Mouse (Mus musculus): ENCODE results near the gene Msmp. TPM values are rescaled to one million over a fixed set of nuclear protein-coding genes. Genes with fewer than 3 reads are reported as not detected.

Msmp gene
- polyA plus RNA-seq, 1 experiment from 2014 or later = not detected

Small RNAs within 50 kb of the gene (microRNA-seq; reads per million reads assigned to microRNA genes)
- not detected for gene Gm25262

Other genes starting within 250 kb of the Msmp start
- 6.4 and 10.9 TPM in 2 replicates for gene Rusc2, start 202.5 kb downstream of the Msmp start, polyA plus RNA-seq (2014; fragmentation: Nextera tagmentation; extraction: Ambion mirVana)
- gene Fam166b, start 155.4 kb downstream of the Msmp start, polyA plus RNA-seq (2014; fragmentation: Nextera tagmentation; extraction: Ambion mirVana) = 0.16 TPM in 1 of 2 replicates, not detected in the other
- 8.9 and 9.4 TPM in 2 replicates for gene Tesk1, start 142.6 kb downstream of the Msmp start, polyA plus RNA-seq (2014; fragmentation: Nextera tagmentation; extraction: Ambion mirVana)
- gene Cd72, start 129.9 kb downstream of the Msmp start, polyA plus RNA-seq (2014; fragmentation: Nextera tagmentation; extraction: Ambion mirVana) = 3.1 and 3.9 TPM in 2 replicates
- gene Sit1, start 100.8 kb downstream of the Msmp start, polyA plus RNA-seq (2014; fragmentation: Nextera tagmentation; extraction: Ambion mirVana) = not detected in 2 replicates
- gene Ccdc107, start 91.6 kb downstream of the Msmp start, polyA plus RNA-seq (2014; fragmentation: Nextera tagmentation; extraction: Ambion mirVana) = 76.5 and 85.8 TPM in 2 replicates
- gene Arhgef39, start 84.8 kb downstream of the Msmp start, polyA plus RNA-seq (2014; fragmentation: Nextera tagmentation; extraction: Ambion mirVana) = 28.7 and 31.0 TPM in 2 replicates
- 2.1 and 2.4 TPM in 2 replicates for gene Car9, start 77.5 kb downstream of the Msmp start, polyA plus RNA-seq (2014; fragmentation: Nextera tagmentation; extraction: Ambion mirVana)
- gene Tpm2, start 60.7 kb downstream of the Msmp start, polyA plus RNA-seq (2014; fragmentation: Nextera tagmentation; extraction: Ambion mirVana) = 142 and 159 TPM in 2 replicates
- gene Creb3, start 22.2 kb downstream of the Msmp start, polyA plus RNA-seq (2014; fragmentation: Nextera tagmentation; extraction: Ambion mirVana) = 57.3 and 62.3 TPM in 2 replicates
- gene Tln1, start 21.8 kb downstream of the Msmp start, polyA plus RNA-seq (2014; fragmentation: Nextera tagmentation; extraction: Ambion mirVana) = 77.5 and 90.9 TPM in 2 replicates
- gene Rgp1, start 5.8 kb downstream of the Msmp start, polyA plus RNA-seq (2014; fragmentation: Nextera tagmentation; extraction: Ambion mirVana) = 18.3 and 24.9 TPM in 2 replicates
- 16.5 and 16.7 TPM in 2 replicates for gene Gba2, start 5.6 kb downstream of the Msmp start, polyA plus RNA-seq (2014; fragmentation: Nextera tagmentation; extraction: Ambion mirVana)
- 10.6 and 13.2 TPM in 2 replicates for gene Npr2, start 47.4 kb upstream of the Msmp start, polyA plus RNA-seq (2014; fragmentation: Nextera tagmentation; extraction: Ambion mirVana)
- 0.18 and 0.77 TPM in 2 replicates for gene Spag8, start 69.1 kb upstream of the Msmp start, polyA plus RNA-seq (2014; fragmentation: Nextera tagmentation; extraction: Ambion mirVana)
- gene Hint2, start 72.0 kb upstream of the Msmp start, polyA plus RNA-seq (2014; fragmentation: Nextera tagmentation; extraction: Ambion mirVana) = 194 and 213 TPM in 2 replicates
- gene Tmem8b, start 84.5 kb upstream of the Msmp start, polyA plus RNA-seq (2014; fragmentation: Nextera tagmentation; extraction: Ambion mirVana) = 4.2 and 4.5 TPM in 2 replicates
- 3.9 and 4.5 TPM in 2 replicates for gene Fam221b, start 84.7 kb upstream of the Msmp start, polyA plus RNA-seq (2014; fragmentation: Nextera tagmentation; extraction: Ambion mirVana)
- not detected in 2 replicates for gene Olfr70, start 116.3 kb upstream of the Msmp start, polyA plus RNA-seq (2014; fragmentation: Nextera tagmentation; extraction: Ambion mirVana)
- gene Olfr71, start 125.8 kb upstream of the Msmp start, polyA plus RNA-seq (2014; fragmentation: Nextera tagmentation; extraction: Ambion mirVana) = not detected in 2 replicates
- 0.81 and 1.5 TPM in 2 replicates for gene Hrct1, start 142.7 kb upstream of the Msmp start, polyA plus RNA-seq (2014; fragmentation: Nextera tagmentation; extraction: Ambion mirVana)
- 0.23 and 0.42 TPM in 2 replicates for gene Spaar, start 145.5 kb upstream of the Msmp start, polyA plus RNA-seq (2014; fragmentation: Nextera tagmentation; extraction: Ambion mirVana)
- gene Olfr159, start 186.5 kb upstream of the Msmp start, polyA plus RNA-seq (2014; fragmentation: Nextera tagmentation; extraction: Ambion mirVana) = not detected in 2 replicates
- gene Olfr156, start 239.4 kb upstream of the Msmp start, polyA plus RNA-seq (2014; fragmentation: Nextera tagmentation; extraction: Ambion mirVana) = not detected in 2 replicates

Measured in heart, embryonic 14.5 days (tissue).